Mouse (Mus musculus) skeletal muscle tissue, adult 2 months (tissue): Measurements from ENCODE around the gene Kng1.

Experiments
- DNase-seq: peaks from one replicate; pipeline ENCODE4 v3.0.0-alpha.2; 2012; ENCODE audit warnings: low read depth, low spot score

Kng1 gene

GRCm38 (mm10) chr16:23113903-23114302 is 56.2 kb downstream of the Kng1 start:
- no peak for DNase-seq

GRCm38 (mm10) chr16:23114339-23115171 is 56.9 kb downstream of the Kng1 start:
- no peak for DNase-seq

GRCm38 (mm10) chr16:23115486-23115885 is 57.8 kb downstream of the Kng1 start:
- DNase-seq = no peak

DNA sequence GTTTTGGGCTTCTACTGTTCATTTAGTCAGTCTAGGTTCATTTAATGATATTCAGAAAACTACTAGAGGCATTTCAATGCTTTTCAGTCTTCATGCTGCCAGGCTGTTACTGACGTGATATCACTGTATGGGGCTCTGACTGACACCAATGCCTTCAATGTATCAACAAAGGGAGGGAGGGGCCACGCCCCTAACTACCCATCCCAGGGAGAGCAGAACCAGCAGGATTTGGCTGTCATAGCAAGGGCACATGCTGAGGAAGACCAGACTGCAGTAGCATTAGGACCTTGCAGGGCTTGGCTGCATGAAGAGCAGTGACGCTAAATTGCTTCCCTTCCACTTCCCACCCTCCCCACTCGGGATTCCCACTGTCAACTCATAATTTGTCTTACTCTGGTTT is 59.5 kb downstream of the Kng1 start:
- DNase-seq = no peak

GRCm38 (mm10) chr16:23122446-23122845 is 64.8 kb downstream of the Kng1 start:
- DNase-seq = no peak

DNA sequence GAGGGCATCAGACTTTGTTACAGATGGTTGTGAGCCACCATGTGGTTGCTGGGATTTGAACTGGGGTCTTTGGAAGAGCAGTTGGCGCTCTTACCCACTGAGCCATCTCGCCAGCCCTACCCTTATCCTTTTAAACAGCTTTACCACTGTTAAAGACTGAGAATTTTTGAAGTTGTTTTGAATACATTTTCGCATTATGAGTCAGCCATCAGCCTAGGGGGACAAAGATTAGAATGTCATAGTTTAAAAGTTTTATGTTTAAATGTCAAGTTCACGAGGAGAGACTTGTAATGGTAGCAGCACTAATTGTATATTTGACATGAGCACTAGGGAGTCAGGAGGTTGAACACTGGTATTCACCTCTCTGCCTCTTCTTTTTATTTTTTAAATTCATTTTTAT is 65.4 kb downstream of the Kng1 start:
- no peak for DNase-seq

DNA sequence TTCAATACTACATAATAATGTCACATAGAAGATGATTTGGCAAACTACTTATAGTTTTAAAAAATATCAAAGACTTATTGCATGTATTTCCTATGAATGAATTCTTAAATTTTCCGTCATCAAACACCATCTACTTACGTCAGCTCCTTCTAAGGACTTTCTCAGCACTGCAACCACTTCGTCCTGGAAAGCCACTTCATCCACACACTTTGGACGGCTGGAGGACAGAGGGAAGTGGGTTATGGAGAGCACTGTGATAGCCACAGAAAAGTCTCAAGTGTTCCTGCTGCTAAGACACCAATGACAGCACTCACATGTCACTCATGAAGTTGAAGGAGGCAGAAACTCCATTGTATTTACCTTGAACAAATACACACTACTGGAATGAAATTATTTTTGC is 66.7 kb downstream of the Kng1 start:
- no peak for DNase-seq

GRCm38 (mm10) chr16:23127311-23127672 is 69.6 kb downstream of the Kng1 start:
- no peak for DNase-seq

GRCm38 (mm10) chr16:23127673-23128375 is 70.2 kb downstream of the Kng1 start, which contains the start of gene Rfc4:
Rfc4 (minus strand) TSS chr16:23127737.
- peak; percentile 87 for DNase-seq

DNA sequence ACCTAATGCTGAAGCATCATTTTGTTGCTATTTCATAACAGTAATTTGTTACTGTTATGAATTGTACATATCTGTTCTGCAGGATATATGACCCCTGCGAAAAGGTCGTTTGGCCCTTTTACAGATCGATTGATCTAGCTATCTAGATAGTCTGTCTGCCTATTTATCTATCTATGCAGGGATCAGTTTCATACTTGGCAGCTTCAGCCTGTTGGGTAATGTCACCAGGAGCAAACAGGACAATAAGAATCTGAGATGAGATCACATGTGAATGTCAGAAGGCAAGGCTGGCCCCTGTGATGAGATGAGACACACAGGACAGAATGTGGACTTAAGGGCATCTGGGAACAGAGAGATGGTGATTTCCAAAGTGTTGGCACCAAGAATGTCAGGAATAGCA is 72.6 kb downstream of the Kng1 start:
- DNase-seq = no peak
